Mouse (Mus musculus) heart, embryonic 13.5 days (tissue): ENCODE data around the gene 3110001I22Rik. TPM values are rescaled to one million over a fixed set of nuclear protein-coding genes. Genes with fewer than 3 reads are reported as not detected.

Experiments used
- ATAC-seq: fragments of 200-750 bp; cut with Nextera tagmentation; 2 replicates; pipeline ENCODE4 v1.8.0; 2017; ENCODE audit warnings: moderate TSS enrichment; ENCODE audit not compliant: insufficient number of reproducible peaks, low FRiP score, low TSS enrichment; ENCODE audit errors: extremely low read depth
- H3K27ac ChIP-seq: fragments of 300-500 bp; sonication (generic); replicated peaks from 2 replicates; pipeline ENCODE4 v1.5.1; 2015; ENCODE audit warnings: moderate library complexity, mild to moderate bottlenecking, inconsistent platforms
- H3K27me3 ChIP-seq: fragments of 300-500 bp; sonication (generic); replicated peaks from 2 replicates; pipeline ENCODE4 v1.6.1; 2015; ENCODE audit warnings: mild to moderate bottlenecking, inconsistent platforms
- H3K36me3 ChIP-seq: fragments of 300-500 bp; sonication (generic); 2 replicates; pipeline ENCODE4 v1.6.1; 2015; ENCODE audit warnings: mild to moderate bottlenecking, inconsistent platforms
- H3K4me1 ChIP-seq: fragments of 300-500 bp; sonication (generic); 2 replicates; pipeline ENCODE4 v1.6.1; 2015; ENCODE audit warnings: inconsistent platforms
- H3K4me2 ChIP-seq: fragments of 300-500 bp; sonication (generic); 2 replicates; pipeline ENCODE4 v1.6.1; 2015; ENCODE audit warnings: inconsistent platforms, mild to moderate bottlenecking, moderate library complexity
- H3K4me3 ChIP-seq: fragments of 300-500 bp; sonication (generic); 2 replicates; pipeline ENCODE4 v1.5.1; 2015; ENCODE audit warnings: moderate library complexity, mild to moderate bottlenecking, inconsistent platforms
- H3K9ac ChIP-seq: fragments of 300-500 bp; sonication (generic); 2 replicates; pipeline ENCODE4 v1.6.1; 2015; ENCODE audit warnings: inconsistent platforms, mild to moderate bottlenecking, moderate library complexity
- H3K9me3 ChIP-seq: fragments of 300-500 bp; sonication (generic); 2 replicates; pipeline ENCODE4 v1.6.1; 2016; ENCODE audit warnings: inconsistent platforms
- WGBS: fragments of 180-500 bp; shearing (Covaris S2); methylation state at CpG from one replicate; pipeline ENCODE4 v1.1.7; 2015; ENCODE audit warnings: mixed read lengths; 5-methylcytosine and 5-hydroxymethylcytosine counted together
- polyA plus RNA-seq: library from polyadenylated mRNA; unstranded; fragments of >200 nt; fragmentation: Nextera tagmentation; extraction: Ambion mirVana; gene quantifications from 2 replicates; pipeline ENCODE4 v1.2.1, GENCODE M21; 2015

3110001I22Rik gene
- polyA plus RNA-seq, 1 experiment from 2014 or later: 4.1 TPM

GRCm38 (mm10) chr16:13722937-13723336 lies 51.2 kb downstream of the 3110001I22Rik start:
- Histone ChIP-seq H3K4me1 (no peaks in the 10 kb centered on the region), H3K9ac (no peak overlapping the region), H3K27ac (no peak overlapping the region), H3K9me3 (no peaks in the 10 kb centered on the region), H3K27me3 (no peaks in the 10 kb centered on the region), H3K4me3 (no peak overlapping the region), H3K36me3 (no peaks in the 10 kb centered on the region), H3K4me2 (no peak overlapping the region)
- ATAC-seq: no peak
- WGBS: 36% methylated on average over 10 of the region's 10 CpGs

DNA sequence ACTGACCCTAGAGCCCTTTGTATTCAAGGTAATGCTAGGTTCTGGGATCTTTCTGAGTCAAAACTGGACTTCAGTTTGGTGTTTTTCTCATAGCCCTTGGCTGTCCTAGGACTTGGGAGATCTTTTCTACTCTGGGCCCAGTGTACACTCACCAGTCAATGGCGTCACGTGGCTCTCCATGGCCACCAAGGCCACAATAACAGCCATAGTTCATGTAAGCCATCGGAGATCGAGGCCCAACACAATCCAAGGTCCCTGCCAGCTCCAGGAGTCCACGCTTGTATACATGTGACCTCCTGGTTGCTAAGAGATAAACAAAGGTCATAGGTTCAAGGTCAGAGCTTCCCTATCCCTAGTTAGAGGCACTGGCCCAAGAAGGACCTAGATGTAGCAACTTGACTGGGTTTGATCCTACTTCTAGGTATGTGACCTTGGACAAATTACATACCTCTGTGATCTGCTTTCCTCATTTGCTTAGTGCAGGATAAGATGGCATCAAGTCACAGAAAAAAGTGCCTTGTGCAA lies 56.1 kb downstream of the 3110001I22Rik start:
- 85% methylated on average over 5 of the region's 5 CpGs for WGBS
- Histone ChIP-seq H3K27ac (no peak overlapping the region), H3K4me1 (peaks cover 9% of the 10 kb centered on the region), H3K27me3 (peaks cover 14% of the 10 kb centered on the region), H3K4me3 (no peak overlapping the region), H3K9me3 (no peaks in the 10 kb centered on the region), H3K9ac (no peak overlapping the region), H3K36me3 (no peaks in the 10 kb centered on the region), H3K4me2 (no peak overlapping the region)
- no peak for ATAC-seq

Other genes with a start within 250 kb of the 3110001I22Rik start
- 23.1 and 26.3 TPM in 2 replicates for gene Parn, start 3.8 kb upstream of the 3110001I22Rik start, polyA plus RNA-seq
- 30.9 and 36.5 TPM in 2 replicates for gene Bfar, start 71 bp upstream of the 3110001I22Rik start, polyA plus RNA-seq
- 0.16 and 0.32 TPM in 2 replicates for gene Pla2g10, start 59.1 kb downstream of the 3110001I22Rik start, polyA plus RNA-seq
- gene Rrn3, start 108.8 kb downstream of the 3110001I22Rik start, polyA plus RNA-seq: 48.2 and 50.8 TPM in 2 replicates
- 145 and 149 TPM in 2 replicates for gene Ntan1, start 146.9 kb downstream of the 3110001I22Rik start, polyA plus RNA-seq
- 62.3 and 65.5 TPM in 2 replicates for gene Pdxdc1, start 231.2 kb downstream of the 3110001I22Rik start, polyA plus RNA-seq
- 2.7 and 3.3 TPM in 2 replicates for gene Mpv17l, start 231.2 kb downstream of the 3110001I22Rik start, polyA plus RNA-seq